Mouse (Mus musculus) C2C12 (cell line): ENCODE data around the gene Ercc6. TPM values are rescaled to one million over a fixed set of nuclear protein-coding genes. Genes with fewer than 3 reads are reported as not detected.

Experiments
- H3K27me3 ChIP-seq: one replicate; pipeline ENCODE4 v1.6.1; 2011; ENCODE audit not compliant: control insufficient read depth, insufficient read depth, insufficient read length
- H3K36me3 ChIP-seq: one replicate; pipeline ENCODE4 v1.6.1; 2011; ENCODE audit not compliant: control insufficient read depth, insufficient read depth
- H3K4me3 ChIP-seq: one replicate; pipeline ENCODE4 v1.5.1; 2011; ENCODE audit warnings: mild to moderate bottlenecking, control low read depth; ENCODE audit not compliant: poor library complexity, insufficient read depth, severe bottlenecking
- H3K79me2 ChIP-seq: one replicate; pipeline ENCODE4 v1.6.1; 2011; ENCODE audit not compliant: control insufficient read depth, insufficient read depth
- H3K79me3 ChIP-seq: one replicate; pipeline ENCODE4 v1.6.1; 2011; ENCODE audit warnings: low read depth, control low read depth
- H3ac ChIP-seq: one replicate; pipeline ENCODE3; 2011; ENCODE audit warnings: low read depth; ENCODE audit not compliant: control insufficient read depth, insufficient read length
- CEBPB ChIP-seq: IDR thresholded peaks from one replicate; pipeline ENCODE4 v1.6.1; 2011; ENCODE audit warnings: low read depth, mild to moderate bottlenecking, control low read depth, moderate library complexity
- CTCF ChIP-seq: IDR thresholded peaks from one replicate; pipeline ENCODE4 v1.5.1; 2011; ENCODE audit not compliant: control insufficient read depth, insufficient read depth, insufficient read length
- FOSL1 ChIP-seq: IDR thresholded peaks from one replicate; pipeline ENCODE4 v1.8.0; 2011; ENCODE audit warnings: mild to moderate bottlenecking, low read length; ENCODE audit not compliant: poor library complexity, insufficient read depth, severe bottlenecking
- MAX ChIP-seq: IDR thresholded peaks from one replicate; pipeline ENCODE4 v1.6.1; 2011; ENCODE audit warnings: mild to moderate bottlenecking, control low read depth
- MYOD1 ChIP-seq: IDR thresholded peaks from one replicate; pipeline ENCODE4 v1.6.1; 2011; ENCODE audit warnings: low read depth; ENCODE audit not compliant: control insufficient read depth, insufficient read length
- MYOG ChIP-seq: IDR thresholded peaks from one replicate; pipeline ENCODE4 v1.6.1; 2011; ENCODE audit not compliant: control insufficient read depth, insufficient read length; ENCODE audit errors: extremely low read depth
- USF1 ChIP-seq: IDR thresholded peaks from one replicate; pipeline ENCODE4 v1.6.1; 2011; ENCODE audit warnings: low read depth, mild to moderate bottlenecking, control low read depth, moderate library complexity
- polyA plus RNA-seq: library from polyadenylated mRNA; unstranded; fragments of >200 nt; fragmentation: generic; extraction: Trizol; gene quantifications from one replicate; pipeline ENCODE4 v1.2.1, GENCODE M21; 2012; ENCODE audit warnings: missing spikeins

The Ercc6 gene
- polyA plus RNA-seq, 1 experiment = 3.0 TPM

DNA sequence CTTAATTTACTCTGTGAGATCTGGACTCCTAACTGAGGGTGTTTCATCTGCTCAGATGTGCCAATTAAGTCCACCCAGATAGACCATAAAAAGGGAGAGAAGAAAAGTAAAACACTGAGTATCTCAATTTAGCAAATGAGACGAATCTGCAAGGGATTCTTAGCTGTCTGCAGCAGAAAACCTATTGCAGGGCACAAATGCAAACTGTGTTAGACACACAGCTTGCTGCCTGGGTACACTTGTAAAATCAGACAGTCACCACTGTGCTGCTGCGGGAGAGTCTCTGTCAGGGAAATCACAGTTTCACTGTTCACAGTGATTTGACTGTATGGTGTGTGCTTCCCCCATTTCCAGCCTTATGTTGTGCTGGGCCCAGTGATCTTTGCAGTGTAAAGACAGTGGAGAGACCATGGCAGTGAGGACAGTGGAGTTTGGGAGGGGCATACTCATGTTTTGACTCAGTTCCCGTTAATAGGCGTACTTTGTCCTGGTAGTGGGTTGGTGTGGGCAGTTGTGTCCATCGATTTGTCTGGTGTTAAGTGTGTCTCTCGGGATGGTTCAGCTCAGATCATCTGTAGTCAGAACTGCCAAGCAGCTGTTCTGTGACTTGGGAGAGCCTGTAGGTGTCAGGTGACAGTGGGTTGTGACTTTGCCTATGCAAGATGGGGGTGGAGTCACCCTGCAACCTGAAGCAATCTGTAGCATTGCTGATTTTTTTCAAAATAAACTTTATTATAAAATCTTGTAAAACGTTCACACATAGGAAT is 19.2 kb downstream of the Ercc6 start:
- H3K27me3 ChIP-seq = no peaks in the 10 kb centered on the region
- H3K79me2 ChIP-seq = peaks cover 95% of the 10 kb centered on the region
- H3K36me3 ChIP-seq = peaks cover 68% of the 10 kb centered on the region
- peaks cover 49% of the 10 kb centered on the region for H3K79me3 ChIP-seq
- H3K4me3 ChIP-seq = no peak overlapping the region
- H3ac ChIP-seq = no peak overlapping the region
- TF ChIP-seq MYOD1 (peak; percentile 71), CEBPB (no peak), FOSL1 (no peak), USF1 (peak; percentile 4)

DNA sequence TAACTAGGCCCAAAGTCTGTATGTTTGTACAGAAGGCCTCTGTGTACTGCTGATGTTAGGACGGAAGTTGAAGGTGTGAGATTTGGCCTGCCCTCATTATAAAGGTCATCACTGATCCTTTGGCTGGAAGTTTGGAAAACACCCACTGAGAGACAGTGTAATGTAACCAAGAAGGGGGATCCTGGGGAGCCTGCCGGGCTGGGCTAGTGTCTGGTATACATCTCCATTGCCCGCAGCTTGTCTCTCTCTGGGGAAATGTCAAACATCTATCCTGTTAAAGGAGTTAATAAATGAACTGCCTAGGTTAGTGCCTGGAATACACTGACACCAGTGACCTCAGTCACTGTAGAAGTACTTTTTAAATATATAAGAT is 19.8 kb downstream of the Ercc6 start:
- TF ChIP-seq MAX = no peak
- TF ChIP-seq CEBPB = no peak
- no peak for TF ChIP-seq FOSL1
- TF ChIP-seq MYOD1 = no peak
- TF ChIP-seq CTCF = no peak
- no peak for TF ChIP-seq USF1
- TF ChIP-seq MYOG = no peak
- Histone ChIP-seq H3K79me3 (peaks cover 49% of the 10 kb centered on the region), H3K4me3 (no peak overlapping the region), H3ac (no peak overlapping the region), H3K36me3 (peaks cover 67% of the 10 kb centered on the region), H3K79me2 (peaks cover 97% of the 10 kb centered on the region), H3K27me3 (no peaks in the 10 kb centered on the region)

DNA sequence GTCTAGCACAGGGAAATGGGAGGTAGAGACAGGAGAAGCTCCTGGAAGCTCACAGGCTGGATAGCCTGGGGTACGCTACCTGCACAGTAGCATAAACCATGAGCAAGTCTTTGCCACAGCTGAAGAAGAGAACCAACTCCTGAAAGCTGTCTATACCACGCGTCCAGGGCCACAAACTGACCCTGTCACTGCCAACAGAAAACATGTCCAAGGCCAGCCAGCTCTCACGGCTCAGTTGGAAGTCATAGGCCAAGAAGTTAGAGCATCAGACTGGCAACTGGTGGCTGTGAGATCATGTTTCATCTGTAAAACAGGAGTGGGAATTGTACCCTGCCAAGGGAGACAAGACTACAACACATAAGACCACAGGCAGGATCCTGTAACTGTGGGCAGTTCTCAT is 20.3 kb downstream of the Ercc6 start:
- Histone ChIP-seq H3K79me3 (peaks cover 50% of the 10 kb centered on the region), H3K79me2 (peaks cover 98% of the 10 kb centered on the region), H3ac (no peak overlapping the region), H3K27me3 (no peaks in the 10 kb centered on the region), H3K36me3 (peaks cover 62% of the 10 kb centered on the region), H3K4me3 (no peak overlapping the region)
- TF ChIP-seq CTCF = no peak
- no peak for TF ChIP-seq MYOG
- TF ChIP-seq USF1 = no peak
- no peak for TF ChIP-seq CEBPB
- TF ChIP-seq MAX = no peak

DNA sequence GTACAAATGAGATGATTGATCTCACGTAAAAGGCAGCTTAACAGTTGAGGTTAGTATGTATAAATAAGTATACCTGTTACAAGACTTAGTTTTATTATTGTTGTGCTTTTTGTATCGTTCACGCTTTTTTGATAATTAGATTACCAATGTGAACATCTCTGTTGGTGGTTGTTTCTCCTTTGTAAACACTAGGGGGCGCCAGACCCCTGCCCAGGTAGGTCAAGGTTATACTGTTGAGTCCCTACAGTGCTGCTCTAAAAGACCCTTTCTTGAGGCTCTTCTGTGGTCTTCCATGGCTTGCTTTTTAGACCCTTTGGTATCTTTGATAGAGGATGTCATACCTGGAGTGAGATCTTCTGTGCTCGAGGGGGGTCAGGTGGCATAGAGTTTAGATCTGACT is 20.8 kb downstream of the Ercc6 start:
- Histone ChIP-seq H3K79me2 (peaks cover 98% of the 10 kb centered on the region), H3K36me3 (peaks cover 60% of the 10 kb centered on the region), H3ac (no peak overlapping the region), H3K79me3 (peaks cover 49% of the 10 kb centered on the region), H3K27me3 (no peaks in the 10 kb centered on the region), H3K4me3 (no peak overlapping the region)
- TF ChIP-seq CEBPB (no peak), CTCF (no peak), MYOG (no peak), MAX (no peak), MYOD1 (no peak)

DNA sequence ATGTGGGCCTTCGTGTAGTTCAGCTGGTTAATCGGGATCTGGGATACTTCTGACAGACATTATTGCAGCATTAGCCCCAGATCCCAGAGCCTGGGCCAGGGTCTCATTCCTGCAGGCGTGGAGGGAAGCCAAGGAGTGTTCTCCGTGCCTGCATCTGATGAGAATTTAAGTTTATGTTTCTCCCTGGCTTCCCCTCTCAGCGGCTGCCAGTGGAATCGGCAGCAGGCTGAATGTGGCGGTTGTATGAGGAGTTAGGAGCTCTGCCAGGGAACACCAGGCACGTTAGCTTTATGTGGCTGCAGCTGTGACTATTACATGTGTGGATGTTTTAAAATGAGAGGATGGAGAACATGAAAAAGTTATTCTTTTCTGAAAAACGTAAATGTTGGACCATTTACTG is 23.4 kb downstream of the Ercc6 start:
- Histone ChIP-seq H3ac (no peak overlapping the region), H3K79me2 (peaks cover 93% of the 10 kb centered on the region), H3K79me3 (peaks cover 40% of the 10 kb centered on the region), H3K4me3 (no peak overlapping the region), H3K27me3 (no peaks in the 10 kb centered on the region), H3K36me3 (peaks cover 71% of the 10 kb centered on the region)
- TF ChIP-seq USF1 (no peak), MYOG (no peak), FOSL1 (no peak), MYOD1 (no peak), CTCF (no peak), CEBPB (no peak), MAX (no peak)

DNA sequence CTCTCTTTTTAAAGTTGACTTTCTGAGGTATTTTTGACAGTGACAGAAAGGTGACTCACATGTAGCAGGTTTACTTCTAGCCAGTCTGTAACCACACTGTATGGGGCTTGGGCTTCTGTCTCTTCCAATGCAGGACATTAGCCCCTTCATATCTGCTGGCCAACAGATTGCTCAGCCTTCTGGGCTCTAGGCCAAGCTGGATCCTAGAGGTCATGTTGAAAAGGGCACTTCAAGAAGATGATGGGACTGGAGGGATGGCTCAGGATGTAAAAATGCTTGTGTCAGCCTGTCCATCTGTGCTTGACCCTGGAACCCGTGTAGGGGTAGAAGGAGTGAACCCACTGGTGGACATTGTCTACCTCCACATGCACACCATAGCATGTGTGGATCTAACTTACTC is 24.8 kb downstream of the Ercc6 start:
- peaks cover 75% of the 10 kb centered on the region for H3K36me3 ChIP-seq
- H3K79me3 ChIP-seq = peaks cover 29% of the 10 kb centered on the region
- H3K4me3 ChIP-seq = no peak overlapping the region
- TF ChIP-seq CTCF = no peak
- TF ChIP-seq MAX = no peak
- H3K27me3 ChIP-seq = no peaks in the 10 kb centered on the region
- peaks cover 79% of the 10 kb centered on the region for H3K79me2 ChIP-seq
- H3ac ChIP-seq = no peak overlapping the region
